In the genomic region with DNA sequence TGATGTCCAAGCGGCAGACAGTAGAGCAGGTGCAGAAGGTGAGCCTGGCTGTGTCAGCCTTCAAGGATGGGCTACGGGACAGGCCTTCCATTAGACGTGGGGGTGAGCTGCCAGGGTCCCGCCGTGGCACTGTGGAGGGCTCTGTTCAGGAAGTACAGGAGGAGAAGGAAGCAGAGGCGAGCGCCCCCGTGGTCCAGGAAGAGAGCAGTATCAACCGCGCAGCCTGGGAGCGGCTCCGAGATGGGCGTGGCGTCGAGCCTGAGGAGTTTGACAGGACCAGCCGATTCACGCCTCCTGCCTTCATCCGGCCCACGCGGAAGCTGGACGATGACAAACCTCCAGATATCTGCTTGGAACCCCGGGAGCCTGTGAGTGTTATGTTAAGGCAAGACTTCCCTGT, we compare ENCODE assay signal across 8 mouse cellular contexts. TPM values are rescaled to one million over a fixed set of nuclear protein-coding genes. Genes with fewer than 3 reads are reported as not detected.
DNase-seq lines count a peak whose midpoint lies in the region; ATAC-seq and TF ChIP-seq lines count a peak whose summit lies in the region.

No protein-coding gene starts in this region.

- H3K27me3 ChIP-seq in embryonic facial prominence, embryonic 11.5 days (ENCODE audit: control insufficient read depth, insufficient read depth, low read length) = no peaks in the 10 kb centered on the region
- no peaks in the 10 kb centered on the region for H3K27me3 ChIP-seq in heart, adult 2 months (ENCODE audit: control insufficient read depth, insufficient read depth, low read length)
- peaks cover 11% of the 10 kb centered on the region for H3K27me3 ChIP-seq in intestine, embryonic 16.5 days (replicated peaks; ENCODE audit: control insufficient read depth, insufficient read depth, low read length)
- H3K27me3 ChIP-seq in liver, embryonic 11.5 days (replicated peaks; ENCODE audit: control insufficient read depth, insufficient read depth, low read length) = peaks cover 25% of the 10 kb centered on the region
- H3K27me3 ChIP-seq in midbrain, embryonic 15.5 days (replicated peaks) = no peaks in the 10 kb centered on the region

- no peak overlapping the region for H3K27ac ChIP-seq in embryonic facial prominence, embryonic 11.5 days (replicated peaks; ENCODE audit: low read depth, low read length)
- H3K27ac ChIP-seq in heart, adult 2 months = peak overlapping the region; percentile 54
- H3K27ac ChIP-seq in intestine, embryonic 16.5 days (ENCODE audit: low read length) = no peak overlapping the region
- H3K27ac ChIP-seq in liver, embryonic 11.5 days (ENCODE audit: low read depth, low read length) = no peak overlapping the region
- H3K27ac ChIP-seq in midbrain, embryonic 15.5 days = no peak overlapping the region

- no peak for TF ChIP-seq EP300 in heart, adult 2 months (IDR thresholded peaks at IDR 0.05; ENCODE audit: insufficient read depth, low read depth, low read length)

- no peak overlapping the region for H3K4me3 ChIP-seq in embryonic facial prominence, embryonic 11.5 days (ENCODE audit: low read depth, low read length)
- H3K4me3 ChIP-seq in heart, adult 2 months = peak overlapping the region; percentile 23; the same call in 1 of the 2 replicates
- peak overlapping the region; percentile 29 for H3K4me3 ChIP-seq in intestine, embryonic 16.5 days (ENCODE audit: low read length)
- no peak overlapping the region for H3K4me3 ChIP-seq in liver, embryonic 11.5 days (ENCODE audit: low read depth, low read length)
- H3K4me3 ChIP-seq in midbrain, embryonic 15.5 days = no peak overlapping the region

- peak; percentile 42 for TF ChIP-seq CTCF in heart, adult 2 months (IDR thresholded peaks at IDR 0.05)

- intact Hi-C loops in heart, adult 2 months (cut with DNase I) = no loop called here

- no peaks in the 10 kb centered on the region for H3K4me1 ChIP-seq in embryonic facial prominence, embryonic 11.5 days (ENCODE audit: control insufficient read depth, insufficient read depth, low read length)
- peaks cover 5% of the 10 kb centered on the region for H3K4me1 ChIP-seq in heart, adult 2 months (ENCODE audit: control insufficient read depth, insufficient read depth, low read length)
- H3K4me1 ChIP-seq in intestine, embryonic 16.5 days (ENCODE audit: control insufficient read depth, insufficient read depth, low read length) = no peaks in the 10 kb centered on the region; the same call in 1 of the 2 replicates
- H3K4me1 ChIP-seq in liver, embryonic 11.5 days (replicated peaks; ENCODE audit: control insufficient read depth, insufficient read depth, low read length) = peaks cover 4% of the 10 kb centered on the region
- no peaks in the 10 kb centered on the region for H3K4me1 ChIP-seq in midbrain, embryonic 15.5 days

- H3K9ac ChIP-seq in embryonic facial prominence, embryonic 11.5 days (replicated peaks; ENCODE audit: low read length) = no peak overlapping the region
- H3K9ac ChIP-seq in heart, adult 2 months (ENCODE audit: low read depth, low read length) = peak overlapping the region; percentile 55
- peak overlapping the region; percentile 49; the same call in 1 of the 2 replicates for H3K9ac ChIP-seq in intestine, embryonic 16.5 days (ENCODE audit: low read depth, low read length)
- no peak overlapping the region for H3K9ac ChIP-seq in liver, embryonic 11.5 days (ENCODE audit: low read depth, low read length)
- no peak overlapping the region for H3K9ac ChIP-seq in midbrain, embryonic 15.5 days

- ATAC-seq in embryonic facial prominence, embryonic 11.5 days (replicated peaks; ENCODE audit: insufficient number of reproducible peaks, low FRiP score, low TSS enrichment, low read depth) = no peak
- peak; percentile 85 for ATAC-seq in intestine, embryonic 16.5 days
- ATAC-seq in liver, embryonic 11.5 days (replicated peaks; ENCODE audit: low FRiP score) = no peak
- ATAC-seq in midbrain, embryonic 15.5 days (replicated peaks) = 0 out of 2 replicates have a peak, but pooled peaks have one; percentile 50

- no peaks in the 10 kb centered on the region for H3K79me2 ChIP-seq in heart, adult 2 months (replicated peaks; ENCODE audit: control insufficient read depth, insufficient read depth, low read length)

- H3K9me3 ChIP-seq in embryonic facial prominence, embryonic 11.5 days (replicated peaks; ENCODE audit: control insufficient read depth, low read length) = no peaks in the 10 kb centered on the region
- no peaks in the 10 kb centered on the region for H3K9me3 ChIP-seq in intestine, embryonic 16.5 days (ENCODE audit: control insufficient read depth, low read length)
- H3K9me3 ChIP-seq in liver, embryonic 11.5 days (ENCODE audit: control insufficient read depth, low read length) = no peaks in the 10 kb centered on the region
- H3K9me3 ChIP-seq in midbrain, embryonic 15.5 days = no peaks in the 10 kb centered on the region

- DNase-seq in adrenal gland, adult (ENCODE audit: inconsistent age in 2 of 2, low spot score in 1 of 2) = peak; percentile 46 to 76
- no peak for DNase-seq in adrenal gland, adult 8-10 months
- DNase-seq in embryonic facial prominence, embryonic 11.5 days (ENCODE audit: low spot score) = peak; percentile 58
- DNase-seq in heart, adult 2 months = peak; percentile 71 to 75
- DNase-seq in liver, embryonic 11.5 days (ENCODE audit: low spot score) = no peak
- DNase-seq in urinary bladder, adult 18-20 months (ENCODE audit: low spot score in 2 of 2) = peak; percentile 33 to 52

- WGBS in embryonic facial prominence, embryonic 11.5 days = 13% methylated on average over 22 of the region's 22 CpGs
- 4% methylated on average over 22 of the region's 22 CpGs for WGBS in heart, adult 2 months
- WGBS in intestine, embryonic 16.5 days = 7% methylated on average over 22 of the region's 22 CpGs
- 9% methylated on average over 22 of the region's 22 CpGs for whole genome bisulfite sequencing in liver, embryonic 11.5 days
- WGBS in midbrain, embryonic 15.5 days = 10% methylated on average over 22 of the region's 22 CpGs

- no peak for TF ChIP-seq POLR2A in heart, adult 2 months (IDR thresholded peaks at IDR 0.05; ENCODE audit: insufficient read depth, low read depth, low read length)

- no peaks in the 10 kb centered on the region for H3K36me3 ChIP-seq in embryonic facial prominence, embryonic 11.5 days (replicated peaks; ENCODE audit: control insufficient read depth, insufficient read depth, low read depth, low read length)
- no peaks in the 10 kb centered on the region for H3K36me3 ChIP-seq in heart, adult 2 months (ENCODE audit: control insufficient read depth, insufficient read depth, low read length)
- H3K36me3 ChIP-seq in intestine, embryonic 16.5 days (ENCODE audit: control insufficient read depth, insufficient read depth, low read length) = no peaks in the 10 kb centered on the region
- no peaks in the 10 kb centered on the region for H3K36me3 ChIP-seq in liver, embryonic 11.5 days (ENCODE audit: control insufficient read depth, insufficient read depth, low read length)
- 0 out of 2 replicates have a peak, but pooled peaks cover 4% of the 10 kb centered on the region for H3K36me3 ChIP-seq in midbrain, embryonic 15.5 days (replicated peaks)

- H3K4me2 ChIP-seq in embryonic facial prominence, embryonic 11.5 days (ENCODE audit: low read depth, low read length) = peak overlapping the region; percentile 14
- peak overlapping the region; percentile 56 for H3K4me2 ChIP-seq in intestine, embryonic 16.5 days (ENCODE audit: low read depth, low read length)
- peak overlapping the region; percentile 51 for H3K4me2 ChIP-seq in liver, embryonic 11.5 days
- peak overlapping the region; percentile 21 for H3K4me2 ChIP-seq in midbrain, embryonic 15.5 days

RNA-seq across cellular contexts. Expression of gene Dnajb5, which starts 16.0 kb away (rescaled TPM):
- 10 to 100 TPM; 12.9 to 20.5 (median 18.2) TPM for total RNA-seq in adrenal gland, adult 8-10 months (2022)
- 8.6 and 9.7 TPM in 2 replicates for polyA plus RNA-seq in embryonic facial prominence, embryonic 11.5 days (2014; fragmentation: Nextera tagmentation; extraction: Ambion mirVana)
- 100 to 1,000 TPM in 1 of 2 experiments, 10 to 100 TPM in 1; 88.5 to 103 TPM for total RNA-seq in heart, adult 2 months (2021)
- 45.6 and 51.1 TPM in 2 replicates for polyA plus RNA-seq in heart, adult 2 months (2012; rRNA removed)
- 7.2 and 8.4 TPM in 2 replicates for polyA plus RNA-seq in intestine, embryonic 16.5 days (2015; fragmentation: Nextera tagmentation; extraction: Ambion mirVana)
- 2.0 and 3.0 TPM in 2 replicates for polyA plus RNA-seq in liver, embryonic 11.5 days (2014; fragmentation: Nextera tagmentation; extraction: Ambion mirVana)
- polyA plus RNA-seq in midbrain, embryonic 15.5 days (2015; fragmentation: Nextera tagmentation; extraction: Ambion mirVana) = 51.5 and 53.0 TPM in 2 replicates

RNA-seq across cellular contexts. Expression of gene Phf24, which starts 17.2 kb away (rescaled TPM):
- 1 to 10 TPM; 3.1 to 4.5 (median 3.8) TPM for total RNA-seq in adrenal gland, adult 8-10 months (2022)
- 0.43 and 0.80 TPM in 2 replicates for polyA plus RNA-seq in embryonic facial prominence, embryonic 11.5 days (2014; fragmentation: Nextera tagmentation; extraction: Ambion mirVana)
- total RNA-seq in heart, adult 2 months (2021) = 1 to 10 TPM; 5.0 to 5.8 TPM
- polyA plus RNA-seq in heart, adult 2 months (2012; rRNA removed) = 4.8 and 7.8 TPM in 2 replicates
- polyA plus RNA-seq in intestine, embryonic 16.5 days (2015; fragmentation: Nextera tagmentation; extraction: Ambion mirVana) = 0.73 and 0.83 TPM in 2 replicates
- 0.38 and 0.42 TPM in 2 replicates for polyA plus RNA-seq in liver, embryonic 11.5 days (2014; fragmentation: Nextera tagmentation; extraction: Ambion mirVana)
- 40.5 and 41.2 TPM in 2 replicates for polyA plus RNA-seq in midbrain, embryonic 15.5 days (2015; fragmentation: Nextera tagmentation; extraction: Ambion mirVana)

RNA-seq across cellular contexts. Expression of gene 1700022I11Rik, which starts 35.8 kb away (rescaled TPM):
- not detected for total RNA-seq in adrenal gland, adult 8-10 months (2022)
- polyA plus RNA-seq in embryonic facial prominence, embryonic 11.5 days (2014; fragmentation: Nextera tagmentation; extraction: Ambion mirVana) = 0.70 and 0.76 TPM in 2 replicates
- not detected for total RNA-seq in heart, adult 2 months (2021)
- not detected in 2 replicates for polyA plus RNA-seq in heart, adult 2 months (2012; rRNA removed)
- polyA plus RNA-seq in intestine, embryonic 16.5 days (2015; fragmentation: Nextera tagmentation; extraction: Ambion mirVana) = 0.22 TPM in 1 of 2 replicates, not detected in the other
- 0.41 and 0.53 TPM in 2 replicates for polyA plus RNA-seq in liver, embryonic 11.5 days (2014; fragmentation: Nextera tagmentation; extraction: Ambion mirVana)
- 0.29 and 0.50 TPM in 2 replicates for polyA plus RNA-seq in midbrain, embryonic 15.5 days (2015; fragmentation: Nextera tagmentation; extraction: Ambion mirVana)

RNA-seq across cellular contexts. Expression of gene Fam205c, which starts 59.6 kb away (rescaled TPM):
- total RNA-seq in adrenal gland, adult 8-10 months (2022) = not detected
- polyA plus RNA-seq in embryonic facial prominence, embryonic 11.5 days (2014; fragmentation: Nextera tagmentation; extraction: Ambion mirVana) = not detected in 2 replicates
- total RNA-seq in heart, adult 2 months (2021) = 1 to 10 TPM; 8.3 to 9.8 TPM
- 0.14 and 0.20 TPM in 2 replicates for polyA plus RNA-seq in heart, adult 2 months (2012; rRNA removed)
- polyA plus RNA-seq in intestine, embryonic 16.5 days (2015; fragmentation: Nextera tagmentation; extraction: Ambion mirVana) = 0.18 and 0.37 TPM in 2 replicates
- polyA plus RNA-seq in liver, embryonic 11.5 days (2014; fragmentation: Nextera tagmentation; extraction: Ambion mirVana) = 0.71 and 0.75 TPM in 2 replicates
- 1.9 and 2.1 TPM in 2 replicates for polyA plus RNA-seq in midbrain, embryonic 15.5 days (2015; fragmentation: Nextera tagmentation; extraction: Ambion mirVana)

Comparison
In these comparisons a context has a peak if more than half of its experiments do, and no peak if none do; other contexts are left out.
1. DNase-seq: peak in adrenal gland, adult (2 of 2), embryonic facial prominence, embryonic 11.5 days (single experiment), heart, adult 2 months (2 of 2) and urinary bladder, adult 18-20 months (2 of 2); none in adrenal gland, adult 8-10 months (single experiment) and liver, embryonic 11.5 days (single experiment).
2. ATAC-seq: peak in intestine, embryonic 16.5 days (single experiment) and midbrain, embryonic 15.5 days (single experiment); none in embryonic facial prominence, embryonic 11.5 days (single experiment) and liver, embryonic 11.5 days (single experiment).
3. H3K4me3 ChIP-seq: peak in heart, adult 2 months (single experiment) and intestine, embryonic 16.5 days (single experiment); none in embryonic facial prominence, embryonic 11.5 days (single experiment), liver, embryonic 11.5 days (single experiment) and midbrain, embryonic 15.5 days (single experiment).
4. H3K9ac ChIP-seq: peak in heart, adult 2 months (single experiment) and intestine, embryonic 16.5 days (single experiment); none in embryonic facial prominence, embryonic 11.5 days (single experiment), liver, embryonic 11.5 days (single experiment) and midbrain, embryonic 15.5 days (single experiment).
5. Peak in every context shown above with its lines, with median percentiles within 50 percentile points of each other: H3K4me2 ChIP-seq.